Mouse (Mus musculus) lung, adult 2 months (tissue): Measurements from ENCODE around the gene Qdpr.

Experiments used
- CTCF ChIP-seq: fragments of 200-500 bp; IDR thresholded peaks from 2 replicates; pipeline ENCODE4 v1.5.1; 2011; ENCODE audit warnings: mild to moderate bottlenecking, low read length, control low read depth; ENCODE audit not compliant: insufficient read depth
- POLR2A ChIP-seq: fragments of 200-500 bp; IDR thresholded peaks from 2 replicates; pipeline ENCODE4 v1.6.1; 2011; ENCODE audit warnings: low read depth, mild to moderate bottlenecking, control low read depth, low read length, borderline replicate concordance; ENCODE audit errors: extremely low read depth

GRCm38 (mm10) chr5:45495429-45495975 is 45.5 kb upstream of the Qdpr start:
- TF ChIP-seq POLR2A: no peak
- no peak for TF ChIP-seq CTCF
